Mouse (Mus musculus) right cerebral cortex, adult 2 months (tissue): ENCODE data around the gene Kansl1.

Experiments used
- DNase-seq, 2 experiments: peaks; one replicate each; pipeline ENCODE4 v3.0.0; 2021 to 2022; ENCODE audit warnings: low spot score in 2 of 2

The Kansl1 gene

GRCm38 (mm10) chr11:104438450-104438849 lies 30.2 kb downstream of the Kansl1 start:
- DNase-seq: no peak

- DNase-seq: no peak
Observed at GRCm38 (mm10) chr11:104436394-104436954, 32.2 kb downstream of the Kansl1 start.

- no peak for DNase-seq
Observed at GRCm38 (mm10) chr11:104435753-104436152, 32.9 kb downstream of the Kansl1 start.

- DNase-seq: no peak
Observed at GRCm38 (mm10) chr11:104435141-104435540, 33.5 kb downstream of the Kansl1 start.

- no peak for DNase-seq
Observed at GRCm38 (mm10) chr11:104432251-104432650, 36.4 kb downstream of the Kansl1 start.

- DNase-seq: no peak
Observed at GRCm38 (mm10) chr11:104431807-104432206, 36.9 kb downstream of the Kansl1 start.

GRCm38 (mm10) chr11:104424727-104425416 lies 43.8 kb downstream of the Kansl1 start:
- DNase-seq: peak in 1 of 2 experiments; percentile 41

- DNase-seq: no peak
Observed at GRCm38 (mm10) chr11:104412254-104412653, 56.4 kb downstream of the Kansl1 start.

GRCm38 (mm10) chr11:104407391-104407790 lies 61.3 kb downstream of the Kansl1 start:
- no peak for DNase-seq

GRCm38 (mm10) chr11:104400961-104401360 lies 67.7 kb downstream of the Kansl1 start:
- no peak for DNase-seq

GRCm38 (mm10) chr11:104399459-104400216 lies 69.0 kb downstream of the Kansl1 start:
- DNase-seq: no peak

GRCm38 (mm10) chr11:104395648-104396047 lies 73.0 kb downstream of the Kansl1 start:
- DNase-seq: no peak

GRCm38 (mm10) chr11:104393196-104393595 lies 75.5 kb downstream of the Kansl1 start:
- DNase-seq: no peak

GRCm38 (mm10) chr11:104392153-104392552 lies 76.5 kb downstream of the Kansl1 start:
- no peak for DNase-seq

GRCm38 (mm10) chr11:104387284-104387683 lies 81.4 kb downstream of the Kansl1 start:
- no peak for DNase-seq

GRCm38 (mm10) chr11:104386595-104386994 lies 82.1 kb downstream of the Kansl1 start:
- no peak for DNase-seq

- no peak for DNase-seq
Observed at GRCm38 (mm10) chr11:104383167-104383810, 85.4 kb downstream of the Kansl1 start.

GRCm38 (mm10) chr11:104381887-104382286 lies 86.8 kb downstream of the Kansl1 start:
- DNase-seq: no peak

GRCm38 (mm10) chr11:104379635-104380034 lies 89.0 kb downstream of the Kansl1 start:
- DNase-seq: no peak

GRCm38 (mm10) chr11:104376291-104376690 lies 92.4 kb downstream of the Kansl1 start:
- no peak for DNase-seq

GRCm38 (mm10) chr11:104367486-104368190 lies 101.0 kb downstream of the Kansl1 start:
- no peak for DNase-seq
